Mouse (Mus musculus) adrenal gland, postnatal 14 days (tissue): ENCODE data around the gene Gm45521. TPM values are rescaled to one million over a fixed set of nuclear protein-coding genes. Genes with fewer than 3 reads are reported as not detected.
A peak's percentile ranks its signal among the peaks of the same experiment; 100 is the strongest.
"Not testable (repeated sequence)": the region's sequence is repeated elsewhere in the genome, so short reads cannot be mapped to it uniquely, and the experiment has no call there.

ENCODE experiments used
- DNase-seq: peaks from one replicate; pipeline ENCODE4 v3.0.0; 2021; ENCODE audit warnings: mixed read lengths
- total RNA-seq: library from RNA; stranded (reverse); gene quantifications from 2 replicates; pipeline ENCODE4 v1.2.3, GENCODE M21; 2021

The Gm45521 gene
- total RNA-seq, 1 experiment from 2014 or later = not detected

DNA sequence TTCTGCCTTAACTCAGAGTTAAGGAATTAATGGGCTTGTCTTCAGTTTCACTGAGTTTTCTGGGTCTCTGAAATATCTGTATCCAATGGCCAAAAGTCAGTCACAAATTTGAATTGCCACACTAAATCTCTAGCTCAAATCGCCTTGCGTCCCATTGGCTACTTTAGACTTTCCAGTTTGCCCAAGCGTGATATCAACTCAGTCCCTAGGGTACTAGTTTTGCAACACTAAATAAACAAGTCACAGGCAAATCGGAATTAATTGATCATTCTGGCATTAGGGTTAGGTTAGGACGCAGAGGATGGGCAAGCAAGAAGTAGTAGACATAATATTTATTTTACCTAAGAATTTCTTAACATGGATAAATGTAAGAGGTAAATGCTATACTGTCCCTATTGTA, 43.2 kb downstream of the Gm45521 start:
- DNase-seq = no peak

DNA sequence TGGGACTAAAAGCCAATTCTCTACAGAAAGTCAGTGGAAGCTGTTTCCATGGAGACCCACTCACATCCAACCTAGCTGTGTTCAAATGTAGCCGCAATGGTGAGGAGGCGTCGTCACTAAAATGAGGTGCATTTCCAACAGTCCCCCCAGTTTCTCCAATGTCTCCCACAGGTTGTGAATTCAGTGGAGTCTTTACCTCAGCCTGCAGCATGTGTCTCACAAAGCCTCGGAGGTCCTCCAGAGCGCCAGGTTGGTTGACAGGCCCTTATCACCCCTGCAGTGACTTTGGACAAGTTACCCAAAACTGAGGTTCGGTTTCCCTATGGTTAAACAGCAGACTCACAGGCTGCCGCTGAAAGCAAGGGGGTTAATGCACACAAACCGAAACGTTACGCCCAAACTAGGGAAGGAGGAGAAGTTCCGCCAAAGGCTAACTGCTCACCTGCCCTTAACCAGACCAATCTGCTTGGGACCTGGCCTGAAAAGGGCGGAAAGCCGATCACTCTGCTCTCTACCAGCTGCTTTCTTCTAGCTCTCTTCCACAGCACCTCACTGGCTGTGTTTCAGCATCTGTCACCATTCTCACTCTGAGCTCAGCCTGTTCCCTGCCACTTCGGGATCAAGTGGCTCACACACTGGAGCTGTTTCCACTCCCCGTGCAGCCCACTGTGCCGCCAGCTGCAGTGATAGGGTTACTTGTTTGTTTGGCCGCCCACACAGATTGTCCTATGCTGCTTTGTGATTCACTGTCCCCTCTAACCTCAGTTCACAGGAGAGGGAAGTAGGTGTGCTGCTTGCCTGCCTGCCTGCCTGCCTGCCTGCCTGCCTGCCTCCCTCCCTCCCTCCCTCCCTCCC, 44.0 kb downstream of the Gm45521 start:
- no peak for DNase-seq

DNA sequence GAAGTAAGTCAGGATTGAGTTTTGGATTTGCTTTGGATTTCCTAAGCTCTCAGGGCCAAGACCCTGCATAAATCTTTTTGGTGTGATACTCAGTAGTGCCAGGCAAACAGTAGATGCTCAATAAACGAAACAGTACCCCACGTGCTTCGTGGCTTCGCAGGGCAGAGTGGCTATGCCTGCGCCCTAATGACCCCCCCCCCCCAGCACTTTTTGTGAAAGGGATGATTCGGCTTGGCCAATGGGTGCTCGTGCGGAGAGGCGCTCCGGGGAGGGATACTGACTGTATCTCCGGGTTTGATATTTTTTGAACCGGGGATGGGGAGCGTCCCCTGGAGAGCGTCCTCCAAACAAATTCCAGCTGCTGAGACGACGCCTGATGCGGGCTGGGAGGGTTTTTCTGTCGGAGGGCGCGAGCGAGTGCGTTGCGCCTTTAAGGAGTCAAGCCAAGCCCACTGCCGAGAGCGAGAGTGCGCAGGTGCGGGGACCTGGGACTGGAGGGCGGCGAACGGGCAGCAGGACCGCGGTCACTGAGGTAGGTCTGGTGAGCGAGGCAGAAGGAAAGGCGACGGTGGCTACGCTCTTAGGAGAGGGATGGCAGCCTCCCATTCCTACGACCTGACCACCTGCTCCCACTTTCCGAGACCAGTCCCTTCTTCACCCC, 45.5 kb downstream of the Gm45521 start, which contains the start of gene Abhd6:
Gene Abhd6 (plus strand): TSS at position 471 of the 661 bp plus-strand sequence.
- peak; percentile 94 for DNase-seq

DNA sequence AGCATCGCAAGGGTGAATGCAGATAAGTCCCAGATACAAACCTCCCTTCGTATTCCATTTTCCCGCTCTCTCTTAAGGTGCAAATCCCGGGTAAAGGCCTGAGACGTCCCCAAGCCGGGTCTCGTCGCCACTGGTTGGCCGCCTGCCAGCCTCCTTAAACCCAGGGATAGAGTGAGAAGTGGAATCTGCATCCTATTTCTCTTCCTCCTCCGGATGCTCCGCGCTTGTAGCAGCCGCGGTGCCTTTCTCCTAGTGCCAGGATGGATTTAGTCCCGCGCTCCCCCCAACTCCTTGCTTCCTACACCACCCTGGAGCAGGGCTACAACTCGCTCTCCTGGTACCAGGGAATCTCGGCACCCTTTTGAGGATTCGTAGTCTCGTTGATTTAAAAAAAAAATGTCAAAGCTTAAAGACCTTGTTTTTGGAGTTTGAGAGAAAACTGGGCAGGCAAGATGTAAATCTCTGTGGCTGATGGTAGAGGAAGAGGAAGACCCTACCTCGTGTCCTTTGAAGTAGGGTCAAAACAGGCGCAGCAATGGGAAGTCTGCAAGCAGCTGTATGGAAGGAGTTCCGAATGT, 46.1 kb downstream of the Gm45521 start:
- DNase-seq = peak; percentile 72

DNA sequence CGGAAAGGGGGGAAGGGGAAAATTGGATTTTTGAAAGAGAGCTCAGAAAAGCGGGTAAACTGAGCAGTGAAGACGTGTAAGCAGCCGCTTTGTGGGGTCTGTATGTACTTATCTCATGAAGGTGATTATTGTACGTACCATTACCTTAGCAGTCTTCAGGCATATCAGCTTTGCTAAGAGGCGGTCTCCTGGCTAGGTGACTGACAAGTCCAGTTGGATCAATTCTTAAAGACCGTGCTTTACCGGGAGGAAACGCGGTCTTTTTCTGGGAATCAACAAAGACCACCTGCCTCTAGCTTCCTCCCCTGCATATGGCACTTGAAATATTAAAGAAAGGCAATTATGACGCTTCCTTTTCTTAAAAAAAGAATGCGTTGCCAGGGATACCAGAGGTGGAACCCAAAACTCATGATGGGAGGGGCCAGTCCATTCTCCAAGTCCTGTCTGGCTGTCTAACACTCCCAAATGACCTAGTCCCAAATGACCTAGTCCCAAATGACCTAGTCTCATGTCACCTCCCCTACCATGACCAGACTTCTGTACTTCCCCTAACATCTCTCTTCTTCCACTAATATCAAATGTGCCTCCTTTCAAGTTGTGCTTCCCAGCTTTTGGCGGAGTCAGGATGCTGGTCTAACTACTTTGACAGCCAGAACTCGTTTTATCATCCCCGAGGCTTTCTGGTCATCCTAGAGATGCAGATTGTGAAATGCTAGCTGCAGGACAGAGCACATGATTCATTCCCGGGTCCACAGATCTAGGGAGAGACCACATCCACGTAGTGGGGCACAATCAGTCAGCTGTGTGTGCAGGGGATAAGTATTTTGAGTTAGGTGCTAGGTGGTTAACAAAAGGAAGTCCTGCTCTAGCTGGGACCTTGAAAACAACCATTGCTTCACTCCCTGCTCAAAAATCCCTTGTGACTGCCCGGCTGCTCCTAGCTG, 46.9 kb downstream of the Gm45521 start:
- peak; percentile 50 for DNase-seq

DNA sequence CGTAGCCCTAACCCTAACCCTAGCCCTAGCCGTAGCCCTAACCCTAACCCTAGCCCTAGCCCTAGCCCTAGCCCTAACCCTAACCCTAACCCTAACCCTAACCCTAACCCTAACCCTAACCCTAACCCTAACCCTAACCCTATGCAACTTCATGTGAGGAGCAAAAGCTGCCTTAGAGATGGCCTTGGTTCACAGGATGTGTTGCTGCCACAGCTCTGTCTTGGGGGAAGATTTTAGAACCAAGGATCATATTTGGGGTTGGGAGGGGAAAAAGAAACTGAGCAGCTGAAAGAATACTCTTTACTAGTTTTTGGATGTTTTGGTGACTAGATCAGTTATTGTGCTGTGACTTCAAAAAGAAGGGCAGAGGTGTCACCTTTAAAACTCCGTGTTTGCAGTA, 49.0 kb downstream of the Gm45521 start:
- not testable (repeated sequence) for DNase-seq

DNA sequence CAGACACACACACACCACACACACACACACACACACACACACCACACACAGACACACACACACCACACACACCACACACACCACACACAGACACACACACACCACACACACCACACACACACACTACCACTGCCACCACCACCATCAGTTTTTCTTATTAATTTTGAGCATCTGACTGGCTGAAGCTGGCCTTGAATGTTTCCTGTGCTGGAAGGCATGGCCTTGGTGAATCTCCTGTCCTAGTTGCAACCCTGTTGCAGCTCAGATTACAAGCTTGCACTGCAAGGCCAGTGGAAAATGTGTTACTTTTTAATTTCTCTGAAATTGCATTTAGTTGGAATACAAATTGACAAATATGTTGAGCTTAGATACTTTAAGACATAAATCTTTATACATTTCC, 50.0 kb downstream of the Gm45521 start:
- peak; percentile 66 for DNase-seq

DNA sequence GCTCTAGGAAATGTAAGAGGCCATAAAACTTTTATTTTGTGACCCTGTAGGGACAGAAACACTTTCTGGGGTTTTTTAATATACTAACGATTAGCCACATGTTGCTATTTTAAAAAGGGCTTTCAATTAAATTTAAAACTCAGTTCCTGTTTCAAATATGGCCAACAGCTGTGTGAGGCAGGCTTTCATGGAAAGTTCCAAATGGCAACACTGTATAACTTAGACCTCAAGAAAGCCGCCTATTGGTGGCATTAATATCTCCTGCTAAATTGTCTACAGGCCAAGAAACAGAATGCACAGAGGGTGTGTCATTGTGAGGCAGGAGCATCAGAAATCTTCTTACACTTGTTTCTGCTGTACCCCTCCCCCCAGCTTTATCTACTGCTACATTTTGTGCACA, 50.4 kb downstream of the Gm45521 start:
- no peak for DNase-seq

DNA sequence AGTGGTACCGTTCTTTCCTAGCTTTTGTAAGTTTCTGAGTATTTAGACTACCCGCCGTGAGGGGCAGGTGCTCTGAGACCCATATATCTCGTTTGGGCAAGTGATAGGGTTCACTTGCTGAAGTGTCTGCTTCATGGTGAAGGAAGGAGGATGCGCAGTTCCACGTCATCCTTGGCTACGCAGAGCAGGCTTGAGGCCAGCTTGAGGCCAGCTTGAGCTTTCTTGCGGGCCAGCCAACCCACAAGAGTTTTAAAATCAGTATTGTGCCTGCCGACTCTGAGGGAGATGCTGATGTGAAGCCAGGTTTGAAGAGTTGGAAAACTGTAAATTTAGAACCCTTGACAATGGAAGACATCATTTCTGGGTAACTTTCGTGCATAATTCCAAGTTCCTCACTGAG, 50.8 kb downstream of the Gm45521 start:
- DNase-seq = no peak

Other genes starting within 250 kb of the Gm45521 start
- not detected in 2 replicates for gene Gm26661, start 165.7 kb upstream of the Gm45521 start, total RNA-seq
- gene Flnb, start 139.3 kb upstream of the Gm45521 start, total RNA-seq = 43.3 and 45.7 TPM in 2 replicates
- gene Dnase1l3, start 37.3 kb downstream of the Gm45521 start, total RNA-seq = 2.6 and 3.9 TPM in 2 replicates
- gene Abhd6, start 45.6 kb downstream of the Gm45521 start, total RNA-seq = 41.8 and 45.9 TPM in 2 replicates
- gene Rpp14, start 123.1 kb downstream of the Gm45521 start, total RNA-seq = 35.8 and 37.1 TPM in 2 replicates
- 54.8 and 61.4 TPM in 2 replicates for gene Pxk, start 140.9 kb downstream of the Gm45521 start, total RNA-seq
- gene Pdhb, start 215.7 kb downstream of the Gm45521 start, total RNA-seq = 450 and 471 TPM in 2 replicates